Mouse (Mus musculus) R1 (cell line): ENCODE data around the gene Senp6.
"Not testable (repeated sequence)": the region's sequence is repeated elsewhere in the genome, so short reads cannot be mapped to it uniquely, and the experiment has no call there.

Experiments used
- DNase-seq: peaks from one replicate; pipeline ENCODE4 v3.0.0-alpha.2; 2018; ENCODE audit warnings: low read depth, low spot score

Senp6 gene

DNA sequence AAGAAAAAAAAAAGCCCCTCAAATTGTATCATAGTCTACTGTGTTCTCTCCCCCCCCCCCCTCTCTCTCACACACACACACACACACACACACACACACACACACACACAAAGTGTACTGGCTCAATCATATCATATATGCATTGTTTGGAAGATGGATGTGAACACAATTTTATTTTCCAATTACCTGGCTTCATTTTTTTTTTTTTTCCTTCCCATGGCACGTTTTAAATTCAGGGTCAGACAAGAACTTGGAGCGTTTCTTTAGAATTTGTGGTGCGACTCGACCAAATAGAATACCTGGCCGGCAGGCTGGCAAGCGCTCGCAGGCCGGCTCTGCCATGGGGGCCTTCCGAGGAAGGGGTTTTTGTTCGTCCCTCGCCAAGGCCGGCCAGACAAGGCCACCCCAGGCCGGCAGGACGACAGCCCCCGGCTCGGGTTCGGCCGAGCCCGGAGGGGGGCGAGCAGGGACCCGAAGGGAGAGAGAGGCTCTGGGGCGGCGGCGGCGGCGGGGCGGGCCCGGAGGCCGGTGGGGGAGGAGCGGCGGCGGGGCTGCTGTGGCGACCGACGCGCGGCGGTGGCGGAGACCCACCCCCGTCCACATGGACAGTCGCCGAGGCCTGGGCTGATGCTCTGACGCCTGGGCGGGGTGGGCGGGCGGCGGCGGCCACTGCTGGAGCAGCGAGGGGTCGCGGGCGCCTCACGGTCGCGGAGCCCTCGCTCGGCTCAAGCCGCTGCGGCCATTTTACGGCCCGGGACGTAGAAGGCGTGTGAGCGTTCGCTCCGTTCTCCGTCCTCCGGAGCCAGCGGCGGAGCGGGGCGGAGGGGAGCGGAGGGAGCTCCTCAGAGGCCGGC lies at the start of gene Senp6:
TSS of gene Senp6 (plus strand) at position 537 of the 854 bp plus-strand sequence.
- peak; percentile 70 for DNase-seq

- no peak for DNase-seq
Measured at GRCm38 (mm10) chr9:80020429-80020828, 46.3 kb upstream of the Senp6 start.

DNA sequence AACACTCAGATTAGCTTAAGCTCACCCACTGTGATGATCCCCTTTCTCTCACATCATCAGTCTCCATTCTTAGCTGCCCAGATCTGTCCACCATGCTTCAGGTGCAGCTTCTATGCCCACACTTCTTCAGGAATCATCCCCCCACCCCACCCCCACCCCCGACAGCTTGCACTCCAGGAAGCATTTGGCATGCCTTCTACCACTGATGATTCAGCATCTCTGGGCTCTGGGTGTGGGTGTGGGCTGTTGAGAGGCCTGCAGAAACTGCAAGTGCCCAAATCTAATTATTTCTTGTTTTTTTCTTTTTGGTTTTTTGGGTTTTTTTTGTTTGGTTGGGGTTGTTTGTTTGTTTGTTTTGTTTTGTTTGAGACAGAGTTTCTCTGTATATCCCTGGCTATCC lies 45.1 kb upstream of the Senp6 start:
- DNase-seq, result no peak

DNA sequence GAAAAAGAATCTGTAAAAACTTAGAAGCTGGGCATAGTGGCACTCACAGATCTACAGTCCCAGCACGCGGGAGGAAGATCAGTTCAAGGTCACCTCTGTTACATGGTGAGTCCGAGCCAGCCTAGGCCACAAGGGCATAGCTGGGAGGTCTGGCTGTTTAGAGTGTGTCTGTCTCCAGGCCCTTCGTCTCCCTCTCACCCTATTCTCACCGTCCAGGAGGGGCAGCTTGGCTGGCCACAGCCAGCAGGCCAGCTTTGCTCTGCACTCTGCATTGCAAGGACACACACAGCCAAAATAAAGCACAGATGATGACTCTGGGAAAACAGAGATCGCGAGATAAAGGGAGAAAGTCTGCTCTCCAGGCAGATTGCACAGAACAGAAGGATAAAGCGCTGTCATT lies 43.9 kb upstream of the Senp6 start:
- peak; percentile 23 for DNase-seq

- not testable (repeated sequence) for DNase-seq
Measured at GRCm38 (mm10) chr9:80025347-80025746, 41.4 kb upstream of the Senp6 start.

GRCm38 (mm10) chr9:80026017-80026416 lies 40.7 kb upstream of the Senp6 start:
- DNase-seq, result peak; percentile 83

DNA sequence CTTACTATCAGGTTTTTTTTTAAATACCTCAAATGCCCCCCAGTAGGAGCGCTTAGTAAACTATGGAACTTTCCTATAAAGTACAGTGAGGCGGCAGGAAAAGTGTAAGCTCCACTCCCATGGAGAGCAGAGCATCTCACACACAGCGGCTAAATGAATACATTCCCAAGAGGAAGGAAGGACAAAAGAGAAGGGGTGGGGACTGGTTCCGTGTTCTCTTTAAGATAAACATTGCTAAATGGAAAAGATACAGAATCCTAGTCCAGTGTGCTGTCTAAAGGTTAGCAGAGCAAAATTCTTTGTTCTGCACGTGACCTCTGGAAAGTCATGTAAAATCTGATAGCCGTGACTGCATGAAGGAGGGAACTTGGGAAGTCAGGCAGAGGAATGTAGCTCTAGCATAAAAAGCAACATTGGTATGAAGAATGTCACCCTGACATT lies 40.1 kb upstream of the Senp6 start:
- peak; percentile 65 for DNase-seq

DNA sequence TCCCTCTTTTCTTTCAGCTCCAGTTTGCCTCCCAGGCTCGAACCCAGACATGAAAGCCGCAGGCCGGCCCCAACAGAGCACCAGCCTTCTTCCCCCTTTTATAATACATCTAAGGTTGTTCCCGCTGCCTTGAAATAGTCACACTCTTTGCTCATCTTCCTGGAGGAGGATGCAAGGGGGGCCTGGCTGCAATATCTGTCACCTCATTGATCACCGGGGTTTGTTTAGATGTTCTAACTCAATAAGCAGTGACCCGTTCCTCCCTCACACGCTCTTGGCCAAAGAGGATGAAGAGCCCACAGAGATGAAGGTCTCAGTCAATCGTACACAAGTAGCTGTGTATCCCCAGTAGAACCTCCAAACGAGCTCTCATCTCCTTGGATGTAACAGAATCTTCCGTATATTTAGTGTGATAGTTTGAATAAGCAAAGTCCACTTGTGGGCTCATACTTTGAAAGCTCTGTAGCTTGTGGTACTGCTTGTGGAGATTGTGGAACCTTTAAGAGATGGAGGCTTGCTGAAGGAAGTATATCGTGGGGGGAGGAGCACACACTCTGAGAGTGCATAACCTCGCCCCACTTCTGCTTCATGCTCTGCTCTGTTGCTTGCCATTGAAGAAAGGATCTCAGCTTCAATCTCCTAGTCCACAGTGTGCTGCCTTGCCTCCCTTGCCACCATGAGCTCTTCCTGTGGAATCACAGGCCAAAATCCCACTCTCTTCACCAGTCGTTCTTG lies 29.3 kb upstream of the Senp6 start:
- DNase-seq, result no peak

- no peak for DNase-seq
Measured at GRCm38 (mm10) chr9:80037997-80038383, 28.7 kb upstream of the Senp6 start.

- DNase-seq, result no peak
Measured at GRCm38 (mm10) chr9:80039296-80039815, 27.3 kb upstream of the Senp6 start.

GRCm38 (mm10) chr9:80044301-80044700 lies 22.4 kb upstream of the Senp6 start:
- peak; percentile 85 for DNase-seq

DNA sequence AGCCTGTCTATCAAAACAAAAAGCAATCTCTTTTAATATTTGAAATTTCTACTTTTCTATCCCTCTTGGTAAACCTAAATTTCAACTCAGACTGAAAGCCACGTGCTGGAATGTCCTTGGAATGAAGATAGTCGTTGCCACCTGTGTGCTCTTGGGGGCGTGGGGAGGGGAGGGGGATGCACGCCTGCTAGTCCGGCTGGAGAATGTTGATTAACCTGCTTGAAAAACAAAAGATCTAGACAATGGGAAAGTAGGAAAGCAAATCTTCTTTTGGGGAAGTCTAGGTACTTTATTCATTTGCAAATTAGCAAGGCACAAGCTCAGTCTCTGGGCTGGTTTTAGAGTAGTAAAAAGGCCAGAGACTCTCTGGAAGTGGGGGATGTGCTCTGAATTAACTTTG lies 17.4 kb upstream of the Senp6 start:
- DNase-seq, result peak; percentile 81

DNA sequence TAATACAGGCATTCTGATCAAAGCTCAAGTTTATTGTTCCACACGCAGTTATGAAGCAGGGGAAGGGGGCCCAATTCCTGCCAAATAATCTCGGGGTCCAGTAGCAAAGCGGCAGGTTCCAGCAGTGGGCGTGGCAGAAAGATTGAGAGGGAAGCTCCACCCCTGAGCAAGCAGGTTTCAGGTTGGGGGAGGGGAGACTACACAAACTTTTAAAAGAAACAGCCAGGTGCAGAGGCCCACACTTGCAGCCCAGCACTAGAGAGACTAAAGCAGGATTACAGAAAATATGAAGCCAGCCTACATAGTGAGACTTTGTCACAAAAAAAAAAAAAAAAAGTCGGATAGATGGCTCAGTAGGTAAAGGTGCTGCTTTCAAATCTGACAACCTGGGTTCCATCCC lies 13.8 kb upstream of the Senp6 start:
- DNase-seq, result peak; percentile 48

- DNase-seq, result no peak
Measured at GRCm38 (mm10) chr9:80057690-80058089, 9.0 kb upstream of the Senp6 start.

DNA sequence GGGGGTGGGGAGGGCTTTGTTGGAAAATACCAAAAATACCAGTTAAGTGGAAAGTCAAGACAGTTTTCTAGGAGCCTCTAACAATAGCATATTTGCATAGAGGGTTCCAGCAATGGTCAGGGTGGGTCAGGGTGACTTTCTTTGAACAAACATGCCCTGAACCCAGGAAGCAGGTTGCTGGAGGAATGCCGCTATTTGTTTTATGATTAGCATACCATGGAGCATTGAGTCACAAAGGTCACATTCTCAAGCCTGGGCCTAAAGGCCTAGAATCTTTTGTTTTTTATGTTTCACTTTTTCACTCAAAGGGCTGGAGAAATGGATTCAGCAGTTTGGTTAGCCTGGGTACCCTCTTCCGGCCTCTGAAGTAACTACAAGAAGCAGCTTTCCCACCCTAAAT lies 1.2 kb upstream of the Senp6 start:
- DNase-seq, result peak; percentile 68

DNA sequence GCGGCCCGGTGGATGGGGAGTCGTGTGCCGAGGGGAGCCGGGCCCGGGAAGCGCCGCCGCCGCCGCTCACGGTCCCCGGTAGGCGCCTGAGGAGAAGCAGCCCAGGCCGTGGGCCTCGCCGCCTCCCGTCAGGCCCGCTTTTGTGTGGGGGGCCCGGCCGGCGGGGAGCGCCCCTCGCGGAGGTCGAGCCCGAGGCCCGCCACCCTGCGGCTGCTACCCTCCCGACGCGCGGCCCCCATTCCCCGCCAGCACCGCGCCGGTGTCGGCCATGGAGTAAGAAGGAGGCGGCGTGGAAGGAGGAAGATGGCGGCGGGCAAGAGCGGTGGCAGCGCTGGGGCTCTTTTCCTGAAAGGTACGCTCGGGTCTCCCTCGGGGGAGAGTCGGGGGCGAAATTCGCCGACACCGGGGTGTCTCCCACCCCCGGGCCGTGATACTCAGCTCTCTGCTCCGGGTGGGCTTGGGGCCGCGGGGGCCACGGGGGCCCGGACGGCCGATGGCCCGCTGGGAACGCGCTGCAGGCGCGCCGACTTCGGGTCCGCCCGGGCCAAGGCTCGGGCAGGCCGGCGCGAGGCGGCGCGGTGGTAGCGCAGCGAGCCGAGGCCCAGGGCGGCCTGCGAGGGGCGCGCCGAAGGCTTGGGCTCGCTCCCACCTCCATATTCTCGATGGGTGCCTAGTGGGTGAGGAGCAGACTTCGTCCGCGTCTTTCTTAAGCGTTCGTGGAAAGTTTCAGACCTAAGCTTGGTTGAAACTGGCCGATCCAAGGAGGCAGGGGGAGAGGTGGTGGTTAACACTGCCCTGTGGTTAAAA lies 721 bp downstream of the Senp6 start:
- DNase-seq, result peak; percentile 55

DNA sequence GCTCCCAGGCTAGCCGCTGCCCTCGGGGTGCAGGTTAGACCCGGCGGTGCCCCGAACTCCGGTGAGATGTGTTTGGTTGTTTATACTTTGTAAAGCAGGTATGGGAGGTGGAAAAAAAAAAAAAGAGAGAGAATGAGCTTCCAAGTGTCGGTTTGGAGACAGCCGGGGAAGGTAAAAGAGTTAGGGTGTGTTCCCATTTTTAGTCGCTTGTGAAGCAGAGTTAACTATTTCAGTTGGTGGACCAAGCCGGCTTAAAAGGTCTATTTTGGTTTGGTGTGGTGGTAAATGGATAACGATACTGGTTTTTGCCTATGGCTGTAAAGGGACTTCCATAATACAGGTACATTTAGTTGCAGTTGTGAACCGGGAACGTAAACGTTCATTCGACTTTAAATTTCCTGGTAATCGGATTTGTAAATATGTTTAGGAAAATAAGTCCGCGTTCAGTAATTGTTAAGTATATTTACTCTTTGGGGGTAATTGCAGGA lies 1.4 kb downstream of the Senp6 start:
- no peak for DNase-seq

GRCm38 (mm10) chr9:80068735-80069315 lies 2.1 kb downstream of the Senp6 start:
- DNase-seq, result no peak

DNA sequence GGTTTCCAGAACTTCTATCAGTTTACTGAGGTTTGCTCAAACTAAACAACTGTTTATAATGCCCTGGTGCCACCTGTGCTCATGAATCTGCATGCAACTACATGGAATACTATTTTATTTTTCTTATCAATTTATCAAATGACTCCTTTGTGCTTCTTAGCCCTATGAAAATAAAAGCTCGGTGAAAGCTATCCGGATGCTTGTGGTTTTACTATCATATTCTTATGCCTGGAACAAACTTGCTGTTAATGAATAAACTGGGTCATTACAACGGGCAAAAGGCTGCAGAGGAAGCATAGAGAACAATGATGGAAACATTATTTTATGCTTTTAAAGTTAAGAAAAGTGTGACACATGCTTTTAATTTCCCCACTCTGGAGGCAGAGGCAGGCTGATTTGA lies 3.3 kb downstream of the Senp6 start:
- DNase-seq, result no peak

- no peak for DNase-seq
Measured at GRCm38 (mm10) chr9:80071616-80072015, 4.9 kb downstream of the Senp6 start.

DNA sequence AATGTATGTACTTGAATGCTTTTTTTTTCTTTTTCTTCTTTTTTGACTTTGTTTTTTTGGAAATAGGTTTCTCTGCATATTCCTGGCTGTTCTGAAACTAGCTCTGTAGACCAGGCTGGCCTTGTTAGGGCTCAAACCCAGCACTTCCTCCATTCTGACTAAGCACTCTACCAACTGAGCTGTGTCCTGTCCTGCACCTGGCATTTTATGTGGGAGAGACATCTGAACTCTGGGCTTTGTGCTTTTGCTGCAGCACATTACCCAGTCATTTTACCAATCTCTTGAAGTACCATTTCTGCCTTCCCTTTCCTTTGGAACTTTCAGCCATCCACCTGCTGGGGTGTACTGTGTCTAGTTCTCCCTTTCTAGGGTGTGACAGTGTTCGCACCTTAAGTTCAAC lies 7.4 kb downstream of the Senp6 start:
- DNase-seq, result no peak
